Mouse (Mus musculus) cerebral cortex, adult 2 months (tissue): ENCODE measurements around the gene Irf5.

Source experiments
- WGBS: fragments of 180-500 bp; shearing (Covaris S2); methylation state at CpG from one replicate; pipeline ENCODE4 v1.1.7; 2018; 5-methylcytosine and 5-hydroxymethylcytosine counted together

Gene Irf5

DNA sequence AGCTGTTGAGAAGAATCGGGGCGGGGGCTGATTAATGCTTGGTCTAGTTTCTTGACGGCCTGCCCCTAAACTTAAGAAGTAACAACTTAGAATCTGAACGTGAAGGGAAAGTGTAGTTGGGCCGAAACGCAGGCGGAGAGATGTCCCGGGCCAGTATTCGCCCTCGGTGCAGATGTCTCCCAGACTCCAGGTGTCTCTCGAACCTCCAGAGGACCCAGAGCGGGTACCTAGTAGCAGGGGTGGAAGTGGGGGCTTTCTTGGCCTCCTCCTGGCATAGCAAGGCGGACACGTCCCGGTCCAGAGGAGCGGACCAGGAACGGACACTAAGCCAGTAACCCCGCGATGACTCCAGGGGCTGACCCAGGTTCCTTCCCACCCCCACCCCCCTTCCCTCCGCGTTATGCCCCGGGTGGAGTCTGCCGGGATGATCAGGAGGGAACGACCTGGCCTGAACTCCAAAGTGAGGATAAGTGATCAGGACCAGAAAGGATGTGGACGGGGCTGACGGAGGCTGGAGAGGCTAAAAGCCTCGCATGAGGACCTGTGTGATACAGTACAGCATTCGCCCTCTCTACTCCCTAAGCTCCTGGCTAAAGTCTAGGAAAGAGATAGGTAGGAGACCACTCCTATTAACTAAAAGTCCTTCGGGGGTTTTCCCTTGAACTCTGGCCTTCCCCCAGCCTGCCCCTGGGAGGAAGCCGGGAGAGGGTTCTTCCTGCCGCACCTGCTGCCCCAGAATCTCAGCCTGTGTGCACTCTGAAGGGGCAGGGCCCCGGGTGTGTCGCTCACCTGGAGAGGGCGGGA, 1.1 kb downstream of the Irf5 start:
- WGBS = 8% methylated on average over 34 of the region's 34 CpGs

DNA sequence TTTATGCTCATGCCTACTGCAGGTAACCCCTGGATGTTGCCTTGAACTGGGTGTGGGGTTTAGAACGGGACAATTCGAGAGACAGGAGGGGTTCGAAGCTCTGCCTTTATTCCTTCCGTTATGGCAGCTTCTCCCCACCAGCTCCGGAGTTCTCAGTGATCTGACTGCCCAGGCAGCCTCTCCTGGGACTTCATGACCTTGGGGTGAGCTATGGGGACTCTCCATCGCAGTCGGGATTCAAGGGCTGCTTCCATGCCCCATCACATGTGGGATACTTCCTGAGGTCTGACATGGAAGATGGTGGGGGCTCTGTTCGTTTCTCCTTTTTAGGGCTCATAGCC, 1.7 kb downstream of the Irf5 start:
- 20% methylated on average over 8 of the region's 8 CpGs for WGBS

DNA sequence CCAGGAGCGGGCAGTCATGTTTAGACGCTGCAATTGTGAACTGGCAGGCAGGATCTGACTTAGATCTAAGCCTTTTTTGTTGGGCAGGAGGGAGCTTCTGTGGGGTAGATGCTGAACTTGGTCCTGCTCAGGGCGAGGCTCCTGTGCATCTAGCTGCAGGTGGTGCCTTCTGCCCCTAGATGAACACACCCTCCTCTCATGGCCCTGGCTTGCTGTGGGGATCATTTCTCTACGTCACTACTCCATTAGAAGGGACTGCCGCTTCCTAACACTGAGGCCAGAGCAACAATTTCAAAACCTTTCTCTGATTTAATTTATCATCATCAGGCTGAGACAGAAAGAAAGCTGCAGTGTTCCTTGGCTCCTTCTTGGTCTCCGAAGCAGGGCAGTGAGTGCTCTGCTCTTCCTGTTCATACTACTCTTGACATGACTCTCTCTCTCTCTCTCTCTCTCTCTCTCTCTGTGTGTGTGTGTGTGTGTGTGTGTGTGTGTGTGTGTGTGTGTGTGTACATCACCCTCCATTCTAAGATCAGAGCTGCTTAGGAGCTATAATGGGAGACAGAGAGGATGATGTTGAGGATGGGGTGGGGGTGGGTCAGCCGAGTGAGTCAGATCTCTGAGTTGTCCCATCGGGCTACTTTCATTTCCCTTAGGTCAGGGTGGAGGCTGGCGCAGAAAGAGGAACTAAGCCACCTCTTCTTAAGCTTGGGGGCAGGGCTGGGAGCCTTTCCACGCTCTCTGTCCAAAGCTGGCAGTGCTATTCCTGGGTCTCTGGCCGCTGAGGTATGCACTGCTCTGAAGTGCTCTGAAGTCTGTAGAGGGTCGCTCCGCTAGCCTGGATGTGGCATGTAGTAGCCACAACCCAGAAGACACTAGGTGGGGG, 2.4 kb downstream of the Irf5 start:
- whole genome bisulfite sequencing = 38% methylated on average over 13 of the region's 13 CpGs

DNA sequence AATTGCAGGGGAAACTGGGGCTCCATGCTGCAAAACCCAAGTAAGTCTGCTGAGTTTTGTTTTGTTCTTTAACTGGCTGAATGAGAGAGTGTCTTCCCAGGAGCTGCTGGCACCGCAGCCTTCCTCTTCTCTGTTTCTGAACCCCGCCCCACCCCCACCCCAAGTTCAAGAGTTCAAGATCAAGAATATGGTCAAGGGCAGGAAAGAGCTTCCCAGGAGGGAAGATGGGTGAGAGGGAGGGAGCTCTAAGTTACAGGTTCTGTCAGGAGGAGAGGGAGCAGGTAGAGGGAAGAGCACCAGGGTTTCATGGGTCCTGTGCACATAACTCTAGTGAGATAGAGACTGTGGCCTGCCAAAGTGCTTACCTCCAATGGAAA, 3.0 kb downstream of the Irf5 start:
- 41% methylated on average over 2 of the region's 2 CpGs for WGBS

DNA sequence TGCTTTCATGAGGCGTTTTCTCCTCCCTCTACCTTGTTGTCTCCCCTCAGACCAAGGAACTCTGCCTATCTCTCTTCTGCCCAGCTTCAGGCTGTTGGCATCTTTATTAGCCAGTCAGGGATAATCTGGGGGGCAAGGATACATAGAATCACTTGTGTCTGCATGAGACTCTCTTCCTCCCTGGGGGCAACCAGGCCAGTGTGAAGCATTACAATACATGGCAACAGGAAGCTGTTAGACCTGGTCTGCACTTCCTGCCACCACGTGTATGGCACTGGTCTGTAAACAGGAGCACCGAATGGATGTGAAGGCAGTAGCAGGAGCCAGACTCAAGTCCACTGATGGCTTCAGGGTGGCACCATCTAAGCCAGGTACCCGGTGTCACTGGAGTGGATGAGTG, 3.6 kb downstream of the Irf5 start:
- WGBS = 81% methylated on average over 4 of the region's 4 CpGs

DNA sequence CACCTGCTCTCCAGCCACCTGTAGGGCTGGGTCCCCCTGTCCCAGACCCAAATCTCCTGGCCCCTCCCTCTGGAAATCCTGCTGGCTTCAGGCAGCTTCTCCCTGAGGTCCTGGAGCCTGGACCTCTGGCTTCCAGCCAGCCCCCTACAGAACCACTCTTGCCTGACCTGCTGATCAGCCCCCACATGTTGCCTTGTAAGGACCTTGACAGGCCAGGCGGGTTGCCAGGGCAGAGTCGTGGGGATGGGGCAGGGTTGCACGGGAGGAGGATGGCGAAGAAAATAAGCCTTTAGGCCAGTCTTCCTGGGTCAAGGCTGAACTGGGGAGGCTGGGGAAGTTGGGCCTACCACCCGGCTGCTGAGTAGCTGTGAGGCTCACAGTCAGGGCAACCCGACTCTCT, 8.9 kb downstream of the Irf5 start:
- 74% methylated on average over 6 of the region's 6 CpGs for WGBS

DNA sequence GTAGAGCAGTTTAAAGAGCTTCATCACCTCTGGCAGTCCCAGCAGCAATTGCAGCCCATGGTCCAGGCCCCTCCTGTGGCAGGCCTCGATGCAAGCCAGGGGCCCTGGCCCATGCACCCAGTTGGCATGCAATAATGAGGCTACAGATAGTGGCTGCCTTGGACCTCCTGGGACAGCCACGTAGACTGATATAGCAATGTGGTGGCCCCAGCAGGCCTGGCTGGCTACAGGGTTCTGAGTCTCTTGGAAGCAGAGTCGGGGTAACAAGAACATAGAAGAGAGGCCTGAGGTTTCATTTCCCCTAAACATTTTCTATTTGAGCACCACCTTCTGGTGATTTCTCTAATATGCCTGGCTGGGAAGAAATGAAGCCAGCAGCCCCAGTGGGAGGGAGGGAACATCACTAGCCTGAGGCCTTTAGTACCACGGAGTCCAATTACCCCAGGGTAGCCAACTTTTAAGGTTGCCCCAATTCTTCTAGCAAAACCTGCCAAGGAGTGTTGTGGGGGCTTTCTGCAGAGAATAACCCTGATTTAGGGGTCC, 10.3 kb downstream of the Irf5 start:
- WGBS = 56% methylated on average over 4 of the region's 4 CpGs

DNA sequence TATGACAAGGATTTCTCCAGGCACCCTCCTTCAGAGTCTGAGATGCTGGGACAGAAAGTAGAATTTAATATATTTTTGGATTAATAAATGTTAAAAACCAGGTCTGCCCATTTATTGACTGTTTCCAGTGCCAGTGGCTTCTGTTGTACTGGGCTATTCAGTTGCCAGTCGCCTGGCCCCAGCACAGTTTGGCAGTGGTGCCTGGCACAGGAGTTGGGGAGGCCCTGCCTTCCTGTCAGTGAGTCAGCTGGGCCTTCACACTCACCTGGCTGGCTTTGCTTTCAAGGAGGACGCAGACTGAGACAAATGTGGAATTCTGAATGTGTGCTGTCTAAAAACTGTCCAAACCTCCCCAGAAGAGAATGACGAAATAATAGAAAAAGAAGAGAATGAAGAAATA, 10.8 kb downstream of the Irf5 start:
- WGBS = 67% methylated on average over 3 of the region's 3 CpGs

DNA sequence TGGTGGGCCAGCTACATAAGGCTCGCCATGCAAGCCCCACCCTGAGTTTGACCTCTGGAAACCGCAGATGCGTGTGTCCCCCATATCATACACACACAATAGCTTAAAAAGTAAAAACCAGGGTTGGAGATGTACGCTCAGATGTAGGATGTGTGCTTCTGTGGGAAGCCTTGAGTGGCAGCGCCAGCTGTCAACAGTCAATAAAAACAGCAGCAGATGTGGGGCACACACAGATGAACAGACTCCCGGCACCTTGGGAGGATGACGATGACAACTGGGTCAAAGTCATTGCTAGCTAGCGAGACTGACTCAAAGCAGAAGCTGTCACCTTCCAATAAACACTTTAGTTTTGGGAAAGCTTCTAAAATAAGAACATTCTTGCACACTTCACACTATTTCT, 13.1 kb downstream of the Irf5 start:
- WGBS = 76% methylated on average over 8 of the region's 8 CpGs

DNA sequence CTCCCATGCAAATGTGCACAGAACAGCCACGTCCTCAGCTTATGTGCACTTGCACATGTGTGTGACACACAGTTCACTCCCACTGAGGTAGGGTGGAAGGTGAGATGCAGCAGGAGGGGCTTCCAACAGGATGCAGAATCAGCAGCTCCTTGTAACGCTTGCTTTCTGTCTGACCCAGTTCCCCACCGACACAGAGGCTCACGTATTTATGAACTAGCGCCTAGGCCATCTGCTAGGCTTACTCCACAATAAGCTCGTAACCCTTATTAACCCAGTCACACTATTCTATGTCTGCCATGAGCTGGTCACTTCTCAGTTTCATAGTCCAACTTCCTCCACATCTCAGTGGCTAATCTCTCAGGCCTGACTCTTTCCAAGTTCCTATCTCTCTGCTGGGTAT, 13.8 kb downstream of the Irf5 start:
- 52% methylated on average over 6 of the region's 6 CpGs for WGBS

DNA sequence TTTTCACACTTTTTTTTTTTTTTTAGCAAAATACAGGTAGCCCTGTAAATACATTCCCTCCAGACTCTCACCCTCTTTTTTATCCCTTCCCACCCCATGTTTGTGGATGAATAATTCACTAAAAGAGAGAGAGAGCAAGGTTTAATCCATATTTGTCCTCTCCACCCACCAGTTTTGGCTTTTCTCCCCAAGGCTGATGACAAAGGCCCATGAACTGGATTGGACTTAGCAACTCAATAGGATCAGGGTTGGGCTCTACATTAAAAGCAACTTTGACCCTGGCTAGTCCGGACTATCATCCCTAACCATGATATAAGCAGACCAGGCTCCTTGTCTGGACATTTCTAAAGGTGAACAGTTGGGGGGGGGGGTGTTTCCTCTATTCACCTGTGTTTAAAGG, 14.5 kb downstream of the Irf5 start:
- WGBS = 85% methylated on average over 1 of the region's 1 CpGs

DNA sequence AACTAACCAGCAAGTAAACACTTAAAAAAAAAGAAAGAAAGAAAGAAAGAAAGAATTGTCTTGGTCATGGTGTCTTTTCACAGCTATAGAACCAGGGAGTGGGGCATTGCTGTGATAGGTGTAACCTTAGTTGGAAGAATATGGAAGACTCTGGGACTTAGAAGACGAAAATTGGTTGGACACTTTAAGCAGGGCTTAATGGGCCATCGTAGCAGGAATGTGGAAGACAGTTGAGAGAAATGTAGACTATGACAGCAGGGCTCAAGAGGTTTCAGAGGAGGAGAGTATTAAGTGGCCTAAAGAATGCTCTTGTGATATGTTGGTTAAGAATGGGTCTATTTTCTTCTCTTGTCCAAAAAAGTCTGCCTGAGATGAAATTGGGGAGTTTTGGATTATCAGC, 19.2 kb downstream of the Irf5 start:
- 98% methylated on average over 2 of the region's 2 CpGs for WGBS

DNA sequence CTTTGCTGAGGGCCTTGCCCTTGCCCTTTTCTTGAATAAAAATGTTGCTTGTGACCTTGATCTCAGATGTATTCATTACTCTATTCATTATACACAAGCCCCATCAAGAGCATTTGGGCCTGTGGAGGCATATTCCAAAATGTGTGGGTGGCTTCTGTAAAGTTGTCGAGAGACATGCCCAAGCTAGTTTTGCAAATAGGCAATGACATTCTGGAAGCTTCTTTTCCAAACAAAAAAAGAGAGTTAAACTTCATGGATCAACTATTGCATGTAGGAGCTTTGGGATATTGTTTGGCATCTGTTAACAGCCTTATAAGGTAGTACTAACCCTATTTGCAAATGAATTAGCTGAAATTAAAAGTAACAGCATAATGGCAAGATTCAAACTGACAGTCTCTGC, 21.7 kb downstream of the Irf5 start:
- 42% methylated on average over 1 of the region's 1 CpGs for WGBS

DNA sequence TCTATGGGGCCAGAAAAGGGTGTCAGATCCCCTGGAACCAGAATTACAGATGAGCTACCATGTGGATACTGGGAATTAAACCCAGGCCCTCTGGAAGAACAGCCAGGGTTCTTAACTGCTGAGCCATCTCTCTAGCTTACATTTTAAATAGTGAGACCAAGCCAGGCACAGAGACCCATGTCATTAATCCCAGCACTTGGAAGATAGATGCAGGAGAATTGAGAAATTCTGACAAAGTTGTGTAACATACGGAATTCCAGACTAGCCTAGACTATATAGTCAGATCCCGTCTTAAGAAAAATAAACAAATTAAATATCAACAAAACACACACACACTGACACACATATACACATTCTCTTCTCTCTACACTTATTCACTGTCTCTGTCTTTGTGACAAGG, 26.1 kb downstream of the Irf5 start:
- WGBS = 88% methylated on average over 2 of the region's 2 CpGs

DNA sequence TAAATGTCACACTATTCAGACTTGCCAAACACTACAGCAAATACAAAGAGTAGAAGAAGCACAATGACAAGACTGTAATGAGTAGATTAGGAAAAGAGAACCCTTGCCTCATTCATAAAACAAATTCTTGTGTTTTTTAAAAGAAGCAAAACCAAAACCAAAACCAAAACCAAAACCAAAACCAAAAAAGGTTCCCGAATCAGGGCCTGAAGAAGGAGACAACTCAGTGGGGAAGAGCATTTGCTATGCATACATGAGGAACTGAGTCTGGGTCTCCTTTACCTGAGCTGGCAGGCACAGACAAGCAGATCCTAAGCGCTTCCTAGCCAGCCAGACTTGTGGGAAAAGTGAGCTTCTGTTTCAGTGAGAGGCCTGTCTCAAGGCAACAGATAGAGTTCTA, 30.7 kb downstream of the Irf5 start:
- 89% methylated on average over 2 of the region's 2 CpGs for WGBS

DNA sequence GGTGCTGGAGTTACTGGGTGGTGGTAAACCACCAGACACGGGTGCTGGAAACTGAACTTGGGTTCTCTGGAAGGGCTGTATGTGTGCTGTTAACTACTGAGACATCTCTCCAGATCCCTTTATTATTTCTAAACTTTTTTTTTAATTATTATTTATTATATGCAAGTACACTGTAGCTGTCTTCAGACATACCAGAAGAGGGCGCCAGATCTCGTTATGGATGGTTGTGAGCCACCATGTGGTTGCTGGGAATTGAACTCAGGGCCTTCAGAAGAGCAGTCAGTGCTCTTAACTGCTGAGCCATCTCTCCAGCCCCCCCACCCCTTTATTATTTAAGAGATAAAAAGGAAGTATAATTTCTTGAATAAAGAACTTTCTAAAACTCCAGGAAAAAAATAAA, 50.0 kb downstream of the Irf5 start:
- 89% methylated on average over 3 of the region's 3 CpGs for WGBS

DNA sequence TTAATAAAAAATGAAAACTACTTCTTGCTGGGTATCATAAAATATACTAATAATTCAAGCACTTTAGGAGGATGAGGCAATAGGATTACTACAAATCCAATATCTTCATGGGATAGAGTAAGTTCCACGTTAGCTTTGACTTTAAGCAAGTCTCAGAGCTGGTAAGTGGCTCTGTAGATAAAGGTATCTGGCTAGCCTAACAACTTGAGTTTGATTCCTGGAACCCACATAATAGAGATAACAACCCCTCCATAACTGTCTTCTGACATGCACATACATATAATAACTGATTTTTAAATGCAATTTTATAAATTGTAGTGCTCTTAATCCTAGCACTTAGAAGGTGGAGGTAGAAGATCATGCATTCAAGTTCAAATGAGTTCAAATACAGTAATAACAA, 54.3 kb downstream of the Irf5 start:
- WGBS = 95% methylated on average over 1 of the region's 1 CpGs

DNA sequence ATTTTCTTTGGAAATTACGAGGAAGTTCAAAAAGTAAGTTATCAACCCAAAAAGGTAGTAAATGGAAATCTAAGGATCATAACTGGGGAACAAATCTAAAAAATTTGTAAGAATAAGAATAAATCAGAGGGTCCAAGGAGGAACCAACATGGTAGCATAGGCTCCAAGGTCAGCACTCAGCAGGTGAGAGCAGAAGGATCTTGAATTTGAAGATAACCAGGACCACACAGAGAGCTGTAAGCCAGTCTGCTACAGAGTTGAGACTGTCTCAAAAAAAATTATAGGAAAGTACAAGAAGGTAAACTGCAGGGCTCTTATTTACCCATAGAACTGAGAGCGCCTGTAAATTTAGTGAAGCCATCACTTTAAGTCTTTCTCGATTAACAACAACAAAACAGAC, 54.8 kb downstream of the Irf5 start:
- 98% methylated on average over 3 of the region's 3 CpGs for WGBS
